Mouse (Mus musculus) liver, embryonic 14.5 days (tissue): ENCODE measurements around the gene Pappa.

ENCODE experiments used
- CTCF ChIP-seq: IDR thresholded peaks from 2 replicates; pipeline ENCODE4 v1.5.1; 2016; ENCODE audit warnings: antibody characterized with exemption, low read depth, control low read depth
- EP300 ChIP-seq: IDR thresholded peaks from 2 replicates; pipeline ENCODE4 v1.6.1; 2016; ENCODE audit warnings: antibody characterized with exemption, low read depth

DNA sequence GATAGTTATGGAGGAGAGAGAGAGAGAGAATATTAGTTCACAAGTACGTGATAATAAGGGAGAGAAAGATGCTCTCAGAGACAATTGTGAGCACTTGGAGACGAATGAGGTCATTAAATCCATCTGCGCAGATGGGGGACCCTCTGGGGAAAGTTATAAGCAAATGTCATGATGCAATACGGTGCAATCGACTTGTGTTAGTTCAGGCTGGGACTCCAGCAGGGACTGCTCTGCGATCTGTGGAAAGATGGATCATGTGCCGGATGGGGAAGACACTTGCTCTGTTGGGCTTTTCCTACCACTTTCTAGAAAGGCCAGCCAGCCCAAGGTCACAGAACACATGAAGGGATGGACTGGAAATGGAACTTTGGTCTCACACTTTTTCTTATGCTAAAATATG lies 226.5 kb downstream of the Pappa start:
- TF ChIP-seq CTCF: no peak
- no peak for TF ChIP-seq EP300
